Mouse (Mus musculus): ENCODE measurements at regions not wholly inside any gene's neighbourhood (a gene's known extent, or its start where the extent isn't known, plus 50 kb on each side); places are given as distances from the start of the nearest gene placed in this dataset.

DNA sequence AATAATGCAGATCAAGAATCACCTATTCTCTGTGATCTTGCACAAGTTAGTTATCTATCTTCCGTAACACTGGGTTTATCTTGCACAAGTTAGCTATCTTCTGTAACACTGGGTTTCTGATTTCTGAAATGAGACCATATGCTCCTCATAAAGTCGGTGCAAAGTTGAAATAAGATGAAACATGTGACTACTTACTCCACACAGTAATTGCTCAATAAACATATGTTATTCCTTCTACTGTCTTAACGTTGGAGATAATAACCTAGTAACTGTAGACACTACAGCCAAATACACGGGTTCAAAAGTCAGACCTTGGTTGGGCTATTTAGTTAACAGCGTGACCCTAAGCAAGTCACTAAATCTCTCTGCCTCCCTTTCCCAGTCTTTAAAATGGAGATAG, 65.8 kb upstream of the Atp11b start:
- Histone ChIP-seq H3K36me3 (no peaks in the 10 kb centered on the region), H3K4me3 (no peak overlapping the region), H3K9ac (no peak overlapping the region), H3K9me3 (no peaks in the 10 kb centered on the region), H3K4me2 (no peak overlapping the region), H3K27ac (replicated peaks) (no peak overlapping the region), H3K27me3 (no peaks in the 10 kb centered on the region), H3K4me1 (replicated peaks) (no peaks in the 10 kb centered on the region)
- 86% methylated on average over 5 of the region's 5 CpGs for WGBS
- ATAC-seq (ENCODE audit: low FRiP score, low read depth), result no peak

DNA sequence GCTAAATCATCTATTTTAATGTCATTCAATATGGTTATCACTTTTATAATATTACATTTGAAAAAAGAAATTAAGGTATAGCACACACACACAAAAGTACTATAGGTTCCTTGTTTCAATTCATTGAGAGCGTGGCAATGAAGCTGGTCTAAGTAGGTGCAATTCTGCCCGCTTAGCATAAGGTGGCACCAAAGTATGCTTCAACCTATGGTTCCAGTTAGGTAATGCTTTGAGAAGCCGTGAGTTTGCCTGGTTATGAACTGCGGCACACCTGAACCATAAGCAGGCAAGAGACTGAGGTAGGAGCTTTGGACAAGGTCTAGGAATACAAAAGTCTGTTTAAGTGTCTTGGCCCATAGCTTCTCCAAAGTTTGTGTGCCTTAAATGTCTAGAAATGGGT, 65.1 kb upstream of the Atp11b start:
- Histone ChIP-seq H3K4me2 (no peak overlapping the region), H3K27ac (replicated peaks) (no peak overlapping the region), H3K36me3 (no peaks in the 10 kb centered on the region), H3K27me3 (no peaks in the 10 kb centered on the region), H3K9ac (no peak overlapping the region), H3K4me3 (no peak overlapping the region), H3K4me1 (replicated peaks) (no peaks in the 10 kb centered on the region), H3K9me3 (no peaks in the 10 kb centered on the region)
- peak; percentile 93 for ATAC-seq (ENCODE audit: low FRiP score, low read depth)
- WGBS, result 26% methylated on average over 4 of the region's 4 CpGs

DNA sequence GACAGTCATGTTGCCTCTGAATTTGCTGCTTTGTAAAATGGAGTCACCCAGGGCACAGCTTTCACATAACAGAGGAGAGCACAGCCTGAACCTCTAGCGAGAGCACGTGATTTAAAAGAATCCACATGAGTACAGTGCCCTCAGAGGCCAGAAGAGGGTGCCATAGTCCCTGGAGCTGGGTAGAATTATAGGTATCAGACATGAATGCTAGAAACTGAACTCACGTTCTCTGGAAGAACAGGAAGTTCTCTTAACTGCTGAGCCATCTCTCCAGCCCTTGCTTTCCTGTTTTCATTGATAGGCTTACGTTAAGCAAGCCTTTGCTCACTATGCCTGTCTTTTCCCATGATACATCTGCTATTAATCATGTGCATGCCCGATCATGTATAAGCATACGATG, 60.9 kb upstream of the Atp11b start:
- no peaks in the 10 kb centered on the region for H3K36me3 ChIP-seq
- H3K27ac ChIP-seq (replicated peaks), result no peak overlapping the region
- ATAC-seq (ENCODE audit: low FRiP score, low read depth), result 0 out of 2 replicates have a peak, but pooled peaks have one; percentile 51
- H3K4me3 ChIP-seq, result no peak overlapping the region
- no peaks in the 10 kb centered on the region for H3K9me3 ChIP-seq
- no peaks in the 10 kb centered on the region for H3K27me3 ChIP-seq
- H3K9ac ChIP-seq, result no peak overlapping the region
- H3K4me1 ChIP-seq (replicated peaks), result no peaks in the 10 kb centered on the region
- WGBS, result 55% methylated on average over 6 of the region's 6 CpGs
- no peak overlapping the region for H3K4me2 ChIP-seq

DNA sequence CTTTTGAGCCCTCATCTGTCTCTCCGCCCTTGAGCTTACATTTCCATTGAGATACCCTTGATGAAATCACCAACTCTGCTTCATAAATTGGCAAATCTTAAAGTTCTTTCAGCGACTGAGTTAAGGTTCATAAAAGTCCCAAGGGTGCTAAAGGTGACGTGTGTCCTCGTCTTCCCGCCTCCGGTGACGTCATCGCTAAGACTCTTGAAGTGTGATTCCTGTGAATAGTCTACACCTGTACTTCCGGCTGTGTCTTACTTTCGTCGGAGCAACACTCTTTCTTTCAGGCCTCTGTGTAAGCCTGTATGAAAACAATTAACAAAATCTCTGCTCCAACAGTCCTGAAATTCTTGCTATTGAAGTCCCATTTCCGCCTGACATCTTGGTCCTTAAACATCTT, 60.4 kb upstream of the Atp11b start:
- Histone ChIP-seq H3K36me3 (no peaks in the 10 kb centered on the region), H3K4me2 (no peak overlapping the region), H3K9ac (no peak overlapping the region), H3K27ac (replicated peaks) (no peak overlapping the region), H3K9me3 (no peaks in the 10 kb centered on the region), H3K4me3 (no peak overlapping the region), H3K4me1 (replicated peaks) (no peaks in the 10 kb centered on the region), H3K27me3 (no peaks in the 10 kb centered on the region)
- WGBS, result 91% methylated on average over 12 of the region's 12 CpGs
- ATAC-seq (ENCODE audit: low FRiP score, low read depth), result no peak

DNA sequence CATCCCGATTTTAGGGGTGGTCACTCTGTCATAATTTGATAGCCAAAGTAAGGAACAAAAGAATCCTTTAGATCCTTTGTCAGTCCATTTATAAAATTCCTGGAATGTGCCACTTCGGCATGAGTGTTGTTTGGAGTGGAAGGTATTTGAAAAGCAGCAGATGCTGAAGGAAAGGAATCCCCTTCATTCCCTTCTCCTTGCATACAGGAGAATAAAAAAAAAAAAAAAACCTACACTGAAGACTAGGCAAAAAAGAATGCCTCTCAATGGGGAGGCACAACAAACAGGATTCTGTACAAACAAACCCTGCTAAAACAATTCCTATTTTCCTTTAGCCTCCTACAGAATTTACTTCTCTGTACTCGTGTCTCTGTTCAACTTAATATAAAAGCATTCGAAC, 59.7 kb upstream of the Atp11b start:
- Histone ChIP-seq H3K9ac (no peak overlapping the region), H3K4me1 (replicated peaks) (no peaks in the 10 kb centered on the region), H3K9me3 (no peaks in the 10 kb centered on the region), H3K4me3 (no peak overlapping the region), H3K27me3 (no peaks in the 10 kb centered on the region), H3K27ac (replicated peaks) (no peak overlapping the region), H3K36me3 (no peaks in the 10 kb centered on the region), H3K4me2 (no peak overlapping the region)
- WGBS, result 74% methylated on average over 4 of the region's 4 CpGs
- ATAC-seq (ENCODE audit: low FRiP score, low read depth), result no peak

DNA sequence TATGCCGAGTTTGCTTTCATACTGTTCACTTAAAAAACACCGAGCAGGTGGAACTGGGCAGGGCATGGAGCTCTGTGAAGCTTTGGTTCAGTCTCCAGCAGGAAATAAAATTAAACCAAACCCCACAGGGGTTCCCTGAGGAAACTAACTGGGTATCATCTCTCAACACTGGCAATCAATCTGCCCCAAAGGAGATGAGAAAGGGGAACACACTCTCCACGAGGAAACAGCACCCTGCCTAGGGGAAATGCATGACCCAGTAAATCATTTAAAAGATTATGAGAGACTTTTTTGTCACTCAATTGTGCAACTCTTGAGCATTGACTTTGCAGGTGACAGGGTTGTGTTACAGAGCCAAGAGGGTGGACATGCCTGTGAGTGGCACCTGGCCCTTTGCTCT, 58.0 kb upstream of the Atp11b start:
- Histone ChIP-seq H3K27ac (replicated peaks) (no peak overlapping the region), H3K9me3 (no peaks in the 10 kb centered on the region), H3K36me3 (no peaks in the 10 kb centered on the region), H3K4me2 (no peak overlapping the region), H3K4me3 (no peak overlapping the region), H3K27me3 (no peaks in the 10 kb centered on the region), H3K4me1 (replicated peaks) (no peaks in the 10 kb centered on the region), H3K9ac (no peak overlapping the region)
- no peak for ATAC-seq (ENCODE audit: low FRiP score, low read depth)
- WGBS, result 66% methylated on average over 3 of the region's 3 CpGs

DNA sequence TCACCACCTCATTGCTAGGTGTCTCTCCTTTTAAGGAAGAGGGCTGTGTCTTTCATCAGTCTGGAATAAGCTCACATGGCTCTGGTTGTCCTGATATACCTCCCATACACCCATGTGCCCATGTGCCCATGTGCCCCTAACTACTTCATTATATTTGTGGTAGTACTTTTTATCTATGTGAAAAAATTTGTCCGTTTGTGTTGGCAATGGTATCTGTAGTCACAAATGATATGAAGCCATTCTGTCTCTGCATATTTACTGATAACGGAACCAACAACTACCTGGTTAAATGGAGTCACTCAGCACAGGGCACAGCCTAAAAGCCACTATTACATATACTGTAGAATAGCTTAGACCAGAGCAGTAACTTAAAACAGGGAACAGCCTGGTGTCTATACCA, 54.6 kb upstream of the Atp11b start:
- no peak for ATAC-seq (ENCODE audit: low FRiP score, low read depth)
- 94% methylated on average over 2 of the region's 2 CpGs for WGBS
- H3K4me3 ChIP-seq, result no peak overlapping the region
- H3K9ac ChIP-seq, result no peak overlapping the region
- no peak overlapping the region for H3K27ac ChIP-seq (replicated peaks)
- no peaks in the 10 kb centered on the region for H3K4me1 ChIP-seq (replicated peaks)
- no peaks in the 10 kb centered on the region for H3K36me3 ChIP-seq
- H3K9me3 ChIP-seq, result no peaks in the 10 kb centered on the region
- no peaks in the 10 kb centered on the region for H3K27me3 ChIP-seq
- H3K4me2 ChIP-seq, result no peak overlapping the region

DNA sequence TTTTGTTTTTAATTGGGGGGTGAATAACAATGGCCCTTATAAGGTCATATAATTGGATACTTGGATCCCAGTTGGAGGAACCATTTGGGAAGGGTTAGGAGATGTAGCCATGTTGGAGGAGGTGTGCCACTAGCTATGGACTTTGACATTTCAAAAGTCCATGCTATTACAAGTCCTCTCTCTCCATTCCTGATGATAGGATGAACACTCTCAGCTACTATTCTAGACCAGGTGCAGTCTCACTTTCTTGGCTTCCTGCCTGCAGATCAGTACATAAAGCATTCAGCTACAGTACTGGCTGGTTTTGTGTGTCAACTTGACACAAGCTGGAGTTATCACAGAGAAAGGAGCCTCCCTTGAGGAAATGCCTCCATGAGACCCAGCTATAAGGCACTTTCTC, 53.9 kb upstream of the Atp11b start:
- Histone ChIP-seq H3K27ac (replicated peaks) (no peak overlapping the region), H3K9ac (no peak overlapping the region), H3K4me1 (replicated peaks) (no peaks in the 10 kb centered on the region), H3K36me3 (no peaks in the 10 kb centered on the region), H3K4me3 (no peak overlapping the region), H3K9me3 (no peaks in the 10 kb centered on the region), H3K4me2 (no peak overlapping the region), H3K27me3 (no peaks in the 10 kb centered on the region)
- ATAC-seq (ENCODE audit: low FRiP score, low read depth), result no peak

DNA sequence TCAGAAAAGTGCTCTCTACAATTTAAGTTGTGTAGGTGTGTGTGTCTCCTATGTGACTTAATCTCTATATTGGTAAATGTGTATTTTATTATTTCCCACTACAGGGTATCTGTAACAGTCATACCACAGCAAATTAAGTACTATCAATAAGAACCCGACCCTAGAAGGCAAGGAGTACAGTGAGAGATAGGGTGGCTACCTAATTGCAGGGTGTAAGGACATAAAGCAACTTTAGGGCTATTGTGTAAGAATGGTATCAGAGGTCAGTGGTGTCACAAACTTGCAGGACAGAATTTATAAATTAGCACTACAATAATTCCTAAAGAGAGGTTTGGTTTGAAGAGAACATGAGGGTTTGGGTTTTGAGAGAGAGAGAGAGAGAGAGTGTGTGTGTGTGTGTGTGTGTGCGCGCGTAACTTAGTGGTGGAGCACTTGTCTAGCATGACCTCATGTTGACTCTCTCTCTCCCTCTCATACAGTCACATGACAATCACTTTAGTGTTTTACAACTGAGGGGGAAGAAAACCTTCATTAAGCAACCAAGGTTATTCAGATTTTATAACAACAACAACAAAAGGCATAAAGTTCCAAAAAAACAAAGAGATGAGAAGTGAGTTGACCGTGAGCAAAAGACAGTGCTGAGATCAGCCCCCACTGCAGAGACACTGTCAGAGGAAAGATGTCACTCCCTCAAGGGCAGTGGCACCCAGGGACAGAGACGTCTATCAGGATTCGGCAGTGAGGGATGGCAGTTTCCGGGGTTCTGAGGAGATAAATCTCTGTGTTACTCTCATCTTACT, 50.2 kb upstream of the Atp11b start:
- no peak overlapping the region for H3K27ac ChIP-seq (replicated peaks)
- no peaks in the 10 kb centered on the region for H3K36me3 ChIP-seq
- H3K4me3 ChIP-seq, result no peak overlapping the region
- 77% methylated on average over 8 of the region's 8 CpGs for WGBS
- H3K9me3 ChIP-seq, result no peaks in the 10 kb centered on the region
- H3K4me1 ChIP-seq (replicated peaks), result no peaks in the 10 kb centered on the region
- no peaks in the 10 kb centered on the region for H3K27me3 ChIP-seq
- H3K4me2 ChIP-seq, result no peak overlapping the region
- no peak overlapping the region for H3K9ac ChIP-seq
- ATAC-seq (ENCODE audit: low FRiP score, low read depth), result no peak
